Mouse (Mus musculus) cerebral cortex, adult 2 months (tissue): ENCODE results near the gene Scly.

Experiments used
- WGBS: fragments of 180-500 bp; shearing (Covaris S2); methylation state at CpG from one replicate; pipeline ENCODE4 v1.1.7; 2018; 5-methylcytosine and 5-hydroxymethylcytosine counted together

Gene Scly

DNA sequence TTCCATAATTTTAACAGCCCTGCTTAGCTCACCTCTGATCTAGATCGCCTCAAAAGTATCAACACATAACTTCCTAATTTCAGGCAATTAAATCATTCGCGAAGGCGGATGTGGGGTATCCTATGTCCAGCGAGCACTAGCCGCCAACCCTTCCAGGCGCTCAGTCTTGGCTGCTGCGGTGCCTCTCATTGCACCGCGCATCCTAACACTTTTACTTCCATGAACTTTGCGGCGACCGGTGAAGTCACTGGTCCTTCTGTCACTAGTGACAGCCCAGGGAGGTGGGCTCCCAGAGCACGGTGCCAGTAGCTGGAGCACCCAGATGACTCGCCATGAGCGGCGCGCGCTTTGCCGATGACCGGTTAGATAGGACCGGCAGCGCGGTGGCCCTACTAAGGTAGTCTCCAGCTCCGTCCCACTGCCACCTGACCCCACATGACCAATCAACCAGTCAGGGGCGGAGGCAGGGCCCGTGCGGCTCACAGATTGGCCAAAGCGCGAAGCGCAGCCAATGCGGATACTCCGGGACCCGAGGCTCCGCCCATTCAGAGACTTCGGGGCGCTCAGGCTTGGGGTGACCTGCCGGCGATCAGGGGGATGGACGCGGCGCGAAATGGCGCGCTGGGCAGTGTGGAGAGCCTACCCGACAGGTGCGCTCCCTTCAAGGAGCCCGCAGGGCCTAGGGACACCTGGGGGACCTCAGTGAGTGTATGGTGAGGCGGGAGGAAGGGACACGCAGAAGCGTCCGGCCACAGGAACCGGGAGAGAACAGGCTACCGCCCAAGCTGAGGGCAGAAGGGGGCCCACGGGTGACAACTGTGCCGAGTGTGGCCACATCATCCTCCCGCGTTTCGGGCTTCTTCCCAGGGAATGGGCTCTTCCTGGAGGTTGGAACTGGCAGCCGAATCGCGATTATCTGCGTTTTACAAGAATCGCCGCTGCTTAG is at the start of gene Scly:
Gene Scly (plus strand): TSS at position 540 of the 946 bp plus-strand sequence.
- WGBS, result under 1% methylated on average over 59 of the region's 65 CpGs

DNA sequence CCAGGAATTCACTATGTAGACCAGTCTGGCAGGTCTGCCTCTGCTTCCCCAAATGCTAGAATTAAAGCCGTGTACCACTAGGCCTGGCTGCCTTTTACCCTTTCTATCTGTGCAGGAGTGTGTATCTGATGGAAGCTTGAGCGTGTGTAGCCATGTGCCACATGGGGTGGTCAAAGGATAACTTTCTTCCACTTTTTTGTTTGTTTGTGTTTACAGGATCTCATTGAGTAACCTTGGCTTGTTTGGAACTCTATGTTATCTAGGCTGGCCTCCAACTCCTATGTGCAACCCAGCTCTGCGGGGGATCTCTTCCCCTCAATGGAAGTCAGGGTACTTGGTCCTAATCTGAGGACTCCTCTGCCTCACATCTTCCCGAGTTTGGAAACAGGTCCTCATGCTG is 49.2 kb upstream of the Scly start:
- 44% methylated on average over 4 of the region's 4 CpGs for WGBS

DNA sequence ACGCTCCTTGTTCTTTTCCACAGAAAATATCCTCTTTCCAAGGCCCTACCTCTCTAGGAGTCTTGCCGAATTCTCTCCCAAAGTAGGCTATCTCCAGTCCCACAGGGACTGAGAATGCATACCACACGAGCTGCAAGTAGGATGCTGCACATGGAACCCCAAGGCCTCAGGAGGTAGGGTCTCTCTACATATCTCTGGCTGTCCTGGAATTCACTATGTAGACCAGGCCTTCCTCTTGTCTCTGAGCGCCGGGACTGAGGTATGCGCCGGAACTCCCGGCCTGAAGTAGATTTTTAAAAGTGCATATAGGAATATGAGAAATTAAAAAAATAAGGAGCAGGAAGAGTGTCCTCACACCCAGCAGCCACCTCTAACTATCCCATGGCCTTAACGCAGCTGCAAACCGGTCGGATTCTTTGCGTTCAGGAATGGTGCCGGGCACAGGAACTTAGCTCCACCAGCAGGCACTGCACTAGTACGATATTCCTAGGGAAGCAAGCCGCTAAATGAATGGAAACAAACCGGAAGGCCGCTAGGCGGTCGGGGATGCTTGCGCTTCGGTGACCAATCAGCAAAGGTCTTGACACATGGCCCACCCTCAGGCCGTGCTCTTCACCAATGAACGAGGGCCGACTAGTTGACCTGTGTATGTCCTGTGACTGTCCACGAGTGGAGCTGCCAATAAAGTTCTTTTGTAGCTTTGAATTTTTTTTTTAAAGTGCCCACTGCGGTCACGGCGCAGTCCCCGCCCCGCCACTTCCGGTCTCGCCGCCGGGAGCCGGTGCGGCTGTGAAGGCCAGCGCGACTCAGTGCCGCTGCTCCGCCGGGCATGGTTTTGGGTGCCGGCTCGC is 48.3 kb upstream of the Scly start, which contains the start of gene Ube2f:
Gene Ube2f (plus strand): TSS at position 741 of the 851 bp plus-strand sequence.
- WGBS, result under 1% methylated on average over 43 of the region's 43 CpGs

DNA sequence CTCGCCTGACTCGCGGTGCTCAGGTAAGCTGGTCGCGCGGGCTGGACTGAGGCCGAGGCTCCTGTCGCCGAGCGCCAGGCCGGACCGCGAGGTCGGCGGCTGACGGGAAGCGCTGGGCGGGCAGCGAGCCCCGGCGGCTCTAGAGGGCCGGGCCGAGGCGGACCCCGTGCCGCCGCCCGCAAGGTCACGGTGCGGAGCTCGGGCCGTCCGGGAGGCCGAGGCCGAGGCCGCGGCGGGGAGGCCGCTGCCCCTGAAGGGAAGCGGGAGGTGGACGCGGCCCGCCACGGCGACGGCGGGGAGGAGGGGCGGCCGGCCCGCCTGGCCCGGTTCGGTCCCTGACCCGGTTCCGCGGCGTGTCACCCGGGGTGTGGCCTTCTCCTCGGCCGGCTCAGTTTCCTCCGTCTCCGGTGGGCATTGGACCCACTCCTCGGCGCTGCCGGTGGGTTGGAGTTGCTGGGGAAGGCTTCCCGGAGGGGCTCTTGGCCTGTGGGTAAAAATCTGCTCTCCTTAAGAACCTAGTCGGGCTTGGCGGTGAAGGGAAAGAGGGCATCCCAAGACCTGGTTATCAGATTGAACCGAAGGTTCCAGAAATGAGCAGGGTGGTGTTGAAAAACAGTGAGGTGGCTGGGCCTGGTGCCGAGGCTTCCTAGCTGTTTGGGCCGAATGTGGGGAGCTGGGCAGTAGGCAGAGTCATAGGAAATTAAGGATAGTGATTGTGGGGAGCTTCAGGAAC is 47.6 kb upstream of the Scly start:
- under 1% methylated on average over 70 of the region's 70 CpGs for WGBS

DNA sequence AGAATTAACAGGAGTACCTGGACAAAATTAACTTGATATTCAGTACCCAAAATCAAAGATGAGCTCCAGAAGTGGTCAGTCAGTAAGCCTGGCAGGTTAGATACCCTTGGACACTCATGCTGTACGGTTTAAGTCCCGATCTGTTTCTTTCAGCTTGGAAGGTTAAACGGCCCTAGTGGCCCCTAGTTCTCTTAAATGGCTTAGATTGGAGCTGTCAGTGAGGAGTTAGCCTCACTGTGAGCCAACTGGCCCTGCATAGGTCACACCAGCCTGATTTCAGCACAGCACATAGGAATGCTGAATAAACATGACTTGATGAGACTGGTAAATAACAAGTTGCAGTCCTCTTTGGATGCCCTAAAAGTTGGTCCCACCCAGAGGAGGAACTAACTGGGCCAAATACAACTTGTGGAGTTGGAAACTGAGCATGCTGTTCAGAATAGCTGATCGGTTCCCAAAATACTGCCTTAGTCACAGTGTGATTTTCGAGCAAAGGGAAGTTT is 46.9 kb upstream of the Scly start:
- 15% methylated on average over 5 of the region's 5 CpGs for WGBS

DNA sequence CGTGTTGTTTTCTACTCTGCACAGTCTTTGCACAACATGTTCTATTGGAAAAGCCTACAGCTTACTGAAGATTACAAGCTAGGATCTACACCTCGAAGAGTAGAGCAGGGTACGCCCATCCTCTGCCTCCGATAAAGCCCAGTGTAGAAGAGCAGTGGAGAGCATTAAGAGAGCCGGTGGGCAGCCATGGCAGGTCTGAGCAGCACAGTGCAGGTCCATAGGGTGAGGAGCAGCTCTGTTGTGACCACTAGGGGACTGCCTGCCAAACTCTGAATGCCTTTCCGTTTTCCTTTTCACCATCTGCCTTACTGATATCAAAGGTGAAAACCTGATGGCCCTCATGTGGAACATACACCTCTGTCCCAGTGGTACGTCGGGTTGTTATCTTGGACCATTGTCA is 46.2 kb upstream of the Scly start:
- WGBS, result 56% methylated on average over 8 of the region's 8 CpGs

DNA sequence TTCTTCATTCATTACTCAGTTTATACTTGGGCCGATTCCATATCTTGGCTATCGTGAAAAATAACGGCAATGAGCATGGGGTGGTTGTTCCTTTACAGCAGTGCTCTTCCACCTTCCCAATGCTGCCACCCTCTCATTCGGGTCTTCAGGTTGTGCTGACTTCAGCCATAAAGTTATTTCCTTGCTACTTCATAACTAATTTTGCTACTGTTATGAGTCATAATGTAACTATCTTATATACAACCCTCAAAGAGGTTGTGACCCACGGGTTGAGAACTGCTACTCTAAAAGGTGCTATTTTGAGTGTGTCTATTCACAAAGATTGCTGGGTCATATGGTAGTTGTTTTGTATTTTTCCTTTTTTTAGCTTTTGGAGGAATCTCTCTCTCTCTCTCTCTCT is 38.3 kb upstream of the Scly start:
- WGBS, result 81% methylated on average over 5 of the region's 5 CpGs

DNA sequence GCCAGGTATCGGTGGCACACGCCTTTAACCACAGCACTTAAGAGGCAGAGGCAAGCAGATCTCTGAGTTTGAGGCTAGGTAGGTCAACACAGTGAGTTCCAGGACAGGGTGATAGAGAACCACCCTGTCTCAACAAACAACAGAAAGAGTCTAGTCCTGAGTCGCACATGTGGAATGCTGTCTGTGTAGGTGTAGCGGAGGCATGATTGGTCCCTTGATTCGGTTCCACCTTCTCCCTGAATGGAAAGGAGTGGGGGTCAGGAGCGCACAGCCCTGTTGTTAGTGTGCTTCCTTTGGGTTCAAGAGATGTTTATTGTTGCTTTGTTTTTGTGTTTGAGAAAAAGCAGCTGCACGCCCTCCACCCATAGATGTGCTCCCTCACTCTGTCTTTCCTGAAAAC is 35.6 kb upstream of the Scly start:
- WGBS, result 85% methylated on average over 7 of the region's 7 CpGs

DNA sequence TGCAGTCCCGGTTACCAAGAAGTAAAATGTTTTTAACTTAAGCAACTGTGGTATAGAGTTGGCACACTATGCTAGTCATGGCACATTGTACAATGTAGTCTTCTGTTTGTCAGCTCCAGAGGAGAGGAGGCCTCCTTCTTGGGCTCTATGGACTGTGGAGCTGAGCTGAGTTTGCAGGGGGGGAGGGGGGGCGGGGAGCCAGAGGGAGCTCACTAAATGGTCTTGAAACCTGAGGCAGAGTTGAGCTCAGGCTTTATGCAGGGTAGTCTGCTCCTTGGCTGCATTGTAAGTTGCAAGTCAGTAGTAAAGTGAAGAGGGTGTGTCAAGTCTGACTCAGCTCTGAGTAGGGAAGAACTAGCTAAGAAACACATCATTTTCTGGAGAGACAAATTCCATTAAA is 25.9 kb upstream of the Scly start:
- 57% methylated on average over 2 of the region's 2 CpGs for WGBS

DNA sequence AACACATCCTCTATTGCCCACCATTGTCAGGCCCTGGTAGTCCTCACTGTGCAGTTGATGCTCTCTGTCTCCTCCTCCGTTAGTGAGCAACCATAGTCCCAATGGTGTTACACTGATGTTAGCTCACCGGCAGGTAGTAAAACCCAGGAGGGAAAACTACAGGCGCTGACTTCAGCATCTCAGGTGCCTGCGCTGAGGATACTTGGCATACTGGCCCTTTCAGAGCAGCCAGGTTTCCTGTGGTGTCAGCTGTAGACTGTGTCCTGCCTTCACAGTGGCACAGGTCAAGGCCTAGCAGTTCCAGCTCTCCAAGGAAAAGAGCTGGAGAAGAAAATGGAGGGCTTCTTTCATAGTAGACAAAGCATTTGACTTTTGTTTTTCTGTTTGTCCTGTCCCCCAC is 21.6 kb upstream of the Scly start:
- 96% methylated on average over 4 of the region's 4 CpGs for WGBS

DNA sequence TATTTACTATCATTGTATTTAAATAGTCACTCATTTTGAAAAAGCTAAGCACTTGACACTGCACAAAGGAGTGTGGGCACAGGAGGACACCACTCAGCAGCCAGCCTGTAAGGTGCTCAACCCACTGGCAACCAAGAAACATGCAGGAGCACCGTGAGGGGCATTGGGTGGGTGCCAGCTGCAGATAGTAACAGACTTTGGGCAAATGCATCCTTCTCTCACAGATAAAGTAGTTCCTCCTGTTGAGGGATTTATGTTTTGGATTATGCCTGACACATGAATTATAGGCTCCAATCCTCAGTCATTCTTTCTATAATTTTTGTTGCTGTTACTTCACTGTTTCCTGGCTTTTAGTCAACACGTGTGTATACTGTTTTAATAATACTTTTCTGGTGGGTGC is 20.7 kb upstream of the Scly start:
- WGBS, result 77% methylated on average over 2 of the region's 2 CpGs

DNA sequence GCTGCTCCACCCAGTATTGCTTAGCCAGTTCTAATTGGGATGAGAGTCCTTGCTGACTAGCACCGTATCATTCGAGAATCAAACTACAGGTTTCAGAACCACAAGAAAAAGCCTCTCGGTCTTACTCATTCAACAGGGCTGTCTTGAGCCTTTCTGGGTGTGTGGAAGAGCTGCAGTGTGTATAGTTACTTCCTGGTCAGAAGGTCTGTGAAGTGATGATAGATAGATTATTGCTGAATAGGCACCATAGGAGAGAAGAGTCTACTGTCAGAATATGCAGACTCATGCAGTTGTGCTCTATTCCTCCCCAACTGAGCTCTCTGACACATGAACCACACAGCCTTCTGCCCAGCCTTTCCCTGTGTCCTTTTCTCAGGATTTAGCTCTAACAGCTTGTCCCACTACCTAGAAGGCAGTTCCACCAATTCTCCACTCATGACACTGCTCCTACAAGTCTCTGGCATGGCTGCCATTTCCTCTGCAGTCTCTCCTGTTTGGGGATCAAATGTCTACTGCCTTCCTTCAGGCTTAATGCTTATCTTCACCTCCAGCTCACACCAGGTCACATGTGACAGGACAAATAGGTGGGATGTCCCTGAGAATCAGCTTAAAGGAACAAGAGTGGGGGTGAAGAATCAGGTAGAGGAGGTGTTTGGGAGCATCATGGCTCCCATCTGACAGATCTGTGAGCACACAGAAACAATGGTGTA is 19.6 kb upstream of the Scly start:
- WGBS, result 98% methylated on average over 3 of the region's 3 CpGs

DNA sequence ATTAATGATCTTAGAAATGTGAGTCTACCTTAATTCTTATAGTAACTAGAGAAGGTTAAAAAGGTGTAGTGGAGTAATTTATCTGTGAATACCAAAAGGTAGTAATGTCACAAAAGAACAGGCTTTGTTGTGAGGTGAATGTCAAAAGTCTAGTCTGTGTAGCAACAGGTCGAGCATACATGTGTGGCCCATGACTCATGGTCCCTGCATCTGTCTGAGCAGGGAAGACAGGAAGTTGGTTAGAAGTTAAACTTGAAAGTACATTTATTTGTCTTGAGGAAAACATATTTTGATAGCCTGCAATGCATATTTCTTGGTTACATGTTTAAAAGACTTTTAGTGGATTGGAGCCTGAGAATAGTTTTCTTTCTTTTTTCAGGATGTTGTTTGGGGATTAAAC is 19.0 kb upstream of the Scly start:
- WGBS, result 87% methylated on average over 1 of the region's 1 CpGs

DNA sequence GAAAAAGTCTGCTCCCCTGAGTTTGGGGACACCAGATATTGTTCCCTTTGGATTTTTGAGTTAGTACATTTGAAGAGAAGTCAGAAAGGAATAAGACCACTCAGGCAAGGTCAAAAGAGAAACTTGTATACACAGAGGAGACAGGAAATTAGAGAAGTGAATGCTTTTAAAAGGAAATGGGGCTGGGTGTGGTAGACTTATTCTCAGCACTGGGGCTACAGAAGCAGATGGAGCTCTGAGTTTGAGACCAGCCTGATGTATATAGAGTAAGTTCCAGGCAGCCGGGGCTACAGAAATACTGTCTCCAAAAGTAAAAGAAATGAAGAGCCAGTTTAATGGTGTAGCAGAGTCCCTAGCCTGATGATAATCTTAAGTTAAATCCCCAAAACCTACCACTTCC is 15.6 kb upstream of the Scly start:
- 87% methylated on average over 1 of the region's 1 CpGs for WGBS

DNA sequence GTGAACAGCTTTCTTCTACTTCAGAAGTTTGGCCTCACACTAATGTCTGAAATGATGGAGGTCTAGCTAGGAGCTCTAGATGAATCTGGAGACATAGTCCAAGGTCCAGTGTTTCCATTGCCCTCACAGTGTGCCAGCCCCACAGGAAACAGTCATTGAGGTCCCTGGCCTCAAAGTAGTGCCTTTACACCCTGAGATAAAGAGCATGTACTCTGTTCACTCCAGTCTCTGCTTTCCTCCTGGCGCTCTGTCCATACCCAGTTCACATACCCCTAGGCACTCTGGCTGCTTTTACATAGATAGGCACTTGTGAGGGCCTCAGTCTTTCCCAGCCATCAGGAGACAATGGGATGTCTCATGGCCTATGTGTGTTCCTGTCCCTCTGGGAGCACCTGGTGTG is 8.8 kb upstream of the Scly start:
- WGBS, result 100% methylated on average over 1 of the region's 1 CpGs

DNA sequence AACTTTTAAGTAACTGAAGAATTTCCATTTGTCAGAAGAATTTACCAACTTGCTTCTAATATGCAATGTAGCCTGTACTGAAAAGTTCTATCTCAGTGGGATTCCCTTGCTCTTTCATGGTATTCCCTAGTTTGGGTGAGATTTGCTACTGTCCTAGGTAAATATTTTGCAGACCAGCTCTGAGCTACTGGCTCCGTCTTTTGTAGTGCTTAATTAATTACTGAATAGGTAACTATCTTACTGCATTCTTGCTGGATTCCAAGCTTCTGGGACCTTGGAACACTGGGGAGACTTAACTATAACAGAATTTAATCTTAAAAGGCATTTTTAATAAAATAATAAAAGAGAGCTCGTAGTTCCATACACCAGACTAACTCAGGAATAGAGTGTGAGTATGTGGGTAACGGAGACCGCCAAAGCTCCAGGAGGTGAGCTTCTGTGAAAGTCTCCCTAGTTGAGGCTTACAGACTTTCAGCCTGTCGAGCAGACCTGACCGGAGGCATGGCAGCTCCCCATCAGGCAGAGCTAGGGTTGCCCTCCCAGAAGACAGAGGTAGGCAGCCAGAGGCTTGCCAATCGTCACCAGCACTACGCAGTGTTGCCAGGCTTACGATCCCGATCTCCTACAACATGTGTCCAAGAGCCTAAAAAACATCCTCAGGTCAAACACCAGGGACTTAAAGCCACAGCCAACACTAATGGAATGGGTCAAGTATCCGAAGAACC is 5.9 kb upstream of the Scly start:
- WGBS, result 98% methylated on average over 11 of the region's 11 CpGs

DNA sequence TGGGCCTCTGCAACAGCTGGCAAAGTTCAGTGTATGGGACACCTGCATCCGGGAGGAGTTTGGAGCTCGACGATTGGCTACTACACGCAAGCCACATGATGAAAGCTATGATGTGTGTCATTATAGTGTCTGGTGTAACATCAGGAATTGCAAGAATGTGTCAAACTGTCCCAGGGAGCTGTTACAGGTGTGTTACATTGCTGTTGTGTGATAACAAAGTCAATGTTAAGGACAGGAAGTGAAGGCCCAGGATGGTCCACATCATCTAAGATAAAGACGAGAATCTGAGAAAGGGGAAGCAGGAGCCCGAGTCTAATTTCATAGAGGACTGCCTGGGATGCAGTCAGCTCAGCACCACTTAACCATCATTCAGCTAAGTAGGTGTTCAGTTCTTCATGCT is 2.6 kb upstream of the Scly start:
- 95% methylated on average over 6 of the region's 6 CpGs for WGBS

DNA sequence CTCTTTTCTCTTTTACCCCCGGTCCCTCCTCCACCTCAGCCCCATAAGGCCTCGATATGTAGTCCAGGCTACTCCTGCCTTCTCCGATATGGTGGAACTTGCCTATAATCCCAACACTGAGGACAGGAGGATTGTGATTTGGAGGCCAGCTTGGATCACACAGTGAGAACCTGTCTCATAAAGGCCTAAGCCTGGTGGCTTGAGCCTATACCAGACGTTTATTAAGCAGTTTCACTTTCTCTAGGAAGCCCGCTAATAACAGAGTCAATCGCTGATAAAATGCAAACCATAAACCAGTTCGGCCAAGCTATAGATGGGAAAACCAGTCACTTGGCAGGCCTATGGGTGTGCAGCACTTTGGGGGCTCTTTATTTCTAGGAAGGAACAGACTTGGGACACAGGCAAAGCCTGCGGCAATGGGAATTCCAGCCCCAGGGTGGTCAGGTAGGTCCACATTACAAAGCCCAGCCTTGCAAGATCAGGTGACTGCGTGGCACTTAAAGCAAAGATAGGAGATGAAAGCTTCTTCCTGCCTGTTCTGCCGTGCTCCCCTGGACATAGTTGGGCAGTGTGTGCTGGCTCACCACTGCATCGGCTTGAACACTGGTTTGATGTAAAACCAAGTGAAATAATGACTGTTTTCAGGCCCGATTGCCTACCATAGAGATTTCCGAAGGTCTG is 1.0 kb downstream of the Scly start:
- WGBS, result 81% methylated on average over 13 of the region's 13 CpGs

DNA sequence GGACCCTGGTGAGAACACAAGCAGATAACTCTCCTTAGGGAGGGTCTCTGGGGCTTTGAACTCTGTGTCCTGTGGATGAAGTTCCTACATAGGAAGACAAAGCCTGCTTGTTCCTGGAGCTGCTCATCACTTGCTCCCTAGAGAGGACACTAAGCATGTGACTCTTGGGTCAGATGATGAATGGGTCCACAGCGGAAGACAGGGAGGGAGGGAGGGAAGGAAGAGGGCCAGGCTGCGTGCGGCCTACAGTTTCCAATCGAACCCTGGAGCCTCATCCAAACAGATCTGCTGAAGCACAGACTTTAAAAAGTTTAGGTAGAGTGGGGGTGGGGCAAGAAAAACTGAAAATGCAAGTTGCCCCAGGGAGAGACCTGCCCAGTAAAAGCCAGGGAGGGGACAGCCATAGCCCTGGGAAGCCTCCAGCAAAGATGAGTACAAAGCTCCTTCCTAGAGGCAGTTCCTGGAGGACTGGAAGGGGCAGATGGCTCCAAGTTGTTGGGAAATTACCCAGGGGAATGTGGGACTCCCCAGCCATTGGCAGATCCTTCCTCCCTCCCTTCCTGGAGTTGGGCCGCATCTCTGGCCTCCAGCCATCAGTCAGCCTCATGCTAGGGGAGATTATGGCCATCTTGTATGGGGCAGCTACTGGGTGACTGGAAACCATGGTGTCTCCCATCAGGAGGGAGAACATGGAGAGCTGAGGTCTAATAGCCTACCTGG is 1.7 kb downstream of the Scly start:
- 84% methylated on average over 5 of the region's 5 CpGs for WGBS
